Mouse (Mus musculus) bone marrow, adult 2 months (tissue): ENCODE results near the gene Trpm5. TPM values are rescaled to one million over a fixed set of nuclear protein-coding genes. Genes with fewer than 3 reads are reported as not detected.
A peak's percentile ranks its signal among the peaks of the same experiment; 100 is the strongest.

Experiments
- H3K27ac ChIP-seq: fragments of 200-500 bp; 2 replicates; pipeline ENCODE4 v1.5.1; 2012; ENCODE audit warnings: low read depth, mild to moderate bottlenecking, control low read depth, inconsistent platforms, low read length; ENCODE audit not compliant: control insufficient read depth, poor library complexity, insufficient read depth
- H3K4me1 ChIP-seq: fragments of 200-500 bp; 2 replicates; pipeline ENCODE4 v1.6.1; 2011; ENCODE audit warnings: low read length; ENCODE audit not compliant: control insufficient read depth, insufficient read depth
- H3K4me3 ChIP-seq: fragments of 200-500 bp; replicated peaks from 2 replicates; pipeline ENCODE3; 2011; ENCODE audit warnings: mild to moderate bottlenecking, low read depth, low read length, control low read depth; ENCODE audit not compliant: control insufficient read depth
- CTCF ChIP-seq: fragments of 200-500 bp; IDR thresholded peaks from 2 replicates; pipeline ENCODE4 v1.5.1; 2011; ENCODE audit warnings: low read length, control low read depth; ENCODE audit not compliant: control insufficient read depth, insufficient read depth
- POLR2A ChIP-seq: fragments of 200-500 bp; IDR thresholded peaks from 2 replicates; pipeline ENCODE4 v1.6.1; 2011; ENCODE audit warnings: low read depth, mild to moderate bottlenecking, control low read depth, low read length, borderline replicate concordance; ENCODE audit not compliant: control insufficient read depth
- WGBS: fragments of 180-500 bp; shearing (Covaris S2); methylation state at CpG from one replicate; pipeline ENCODE4 v1.1.7; 2018; 5-methylcytosine and 5-hydroxymethylcytosine counted together
- polyA plus RNA-seq: library from polyadenylated mRNA; stranded (reverse); fragments of >200 nt; gene quantifications from 2 replicates; pipeline ENCODE4 v1.2.4, GENCODE M21; 2011; ENCODE audit warnings: low replicate concordance; ENCODE audit not compliant: missing spikeins, insufficient read depth, insufficient read length

The Trpm5 gene
- polyA plus RNA-seq, 1 experiment: not detected

DNA sequence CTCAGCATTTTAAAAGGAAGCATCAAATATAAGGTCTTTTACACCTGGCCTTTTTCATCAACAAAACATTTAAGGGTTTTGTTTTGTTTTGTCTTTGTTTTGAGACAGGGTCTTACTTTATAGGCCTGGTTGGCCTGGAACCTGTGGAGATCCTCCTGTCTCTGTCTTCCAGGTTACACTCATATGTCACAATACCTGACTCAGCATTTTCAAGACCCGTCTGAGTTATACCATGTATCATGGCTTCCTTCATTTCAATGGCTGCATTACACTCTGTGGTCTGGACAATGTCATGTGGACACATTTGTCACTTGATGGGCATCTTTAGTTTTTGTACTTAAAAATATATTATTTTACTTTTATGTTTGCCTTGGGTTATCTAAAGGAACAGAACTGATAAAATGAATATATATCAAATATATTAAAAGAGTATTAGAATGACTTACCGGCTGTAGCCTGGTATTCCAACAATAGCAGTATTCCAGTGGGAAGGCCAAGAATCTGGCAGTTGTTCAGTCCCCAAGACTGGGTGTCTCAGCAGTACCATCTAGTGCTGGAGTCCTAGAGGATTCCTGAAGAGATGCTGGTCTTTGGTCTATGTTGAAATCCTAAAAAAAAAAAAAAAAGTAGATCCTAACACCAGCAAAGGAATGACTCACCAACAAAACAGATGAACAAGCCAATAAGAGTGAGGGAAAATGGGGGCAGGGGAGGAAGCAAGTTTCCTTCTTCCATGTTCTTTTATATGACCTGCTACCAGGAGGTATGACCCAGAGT, 50.2 kb downstream of the Trpm5 start:
- H3K27ac ChIP-seq: no peak overlapping the region
- no peak for TF ChIP-seq POLR2A
- no peak for TF ChIP-seq CTCF
- peaks cover 7% of the 10 kb centered on the region for H3K4me1 ChIP-seq
- 56% methylated on average over 2 of the region's 2 CpGs for WGBS
- no peak overlapping the region for H3K4me3 ChIP-seq

DNA sequence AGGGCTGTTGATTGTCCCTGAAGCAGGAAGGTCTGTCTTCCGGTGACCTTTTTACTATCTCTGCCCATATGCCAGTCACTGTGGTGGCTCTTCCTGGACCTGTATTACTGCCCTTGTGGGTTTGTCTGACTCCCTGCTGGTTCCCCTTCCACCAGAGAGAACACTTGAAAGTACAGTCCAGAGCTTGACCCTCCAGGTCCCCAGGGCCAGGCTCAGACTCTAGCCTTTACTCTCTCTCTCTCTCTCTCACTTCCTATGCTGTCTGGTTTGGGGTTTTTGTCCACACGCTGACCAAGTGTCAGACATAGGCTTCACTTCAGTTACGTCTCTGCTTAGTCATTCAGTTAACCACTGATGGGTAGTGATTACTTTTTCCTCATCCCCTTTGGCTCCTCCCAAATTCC, 51.5 kb downstream of the Trpm5 start:
- Histone ChIP-seq H3K4me1 (peaks cover 11% of the 10 kb centered on the region), H3K27ac (peak overlapping the region; percentile 29; the same call in 1 of the 2 replicates), H3K4me3 (no peak overlapping the region)
- 11% methylated on average over 3 of the region's 3 CpGs for WGBS
- TF ChIP-seq POLR2A: no peak

DNA sequence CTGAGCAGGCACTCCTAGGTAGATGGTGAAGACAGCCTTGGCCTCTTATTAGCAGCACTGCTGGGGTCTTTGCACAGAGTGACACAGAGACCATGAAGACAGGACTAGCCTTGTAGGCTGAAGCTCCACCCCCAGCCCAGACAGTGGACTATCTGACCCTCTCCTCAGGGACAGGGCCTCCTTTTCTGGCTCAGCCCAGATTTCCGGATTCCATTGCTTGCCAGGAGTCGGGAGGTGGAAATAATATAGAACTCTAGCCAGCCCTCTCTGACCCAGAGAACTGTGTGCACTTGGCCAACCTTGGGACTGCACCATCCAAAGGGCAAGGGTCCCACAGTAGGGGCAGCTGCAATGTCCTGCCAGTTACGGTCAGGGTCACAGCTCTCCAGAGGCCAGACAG, 52.4 kb downstream of the Trpm5 start:
- no peak overlapping the region for H3K27ac ChIP-seq
- WGBS: 79% methylated on average over 3 of the region's 3 CpGs
- no peak overlapping the region for H3K4me3 ChIP-seq
- peaks cover 13% of the 10 kb centered on the region for H3K4me1 ChIP-seq
- no peak for TF ChIP-seq POLR2A
- TF ChIP-seq CTCF: no peak

DNA sequence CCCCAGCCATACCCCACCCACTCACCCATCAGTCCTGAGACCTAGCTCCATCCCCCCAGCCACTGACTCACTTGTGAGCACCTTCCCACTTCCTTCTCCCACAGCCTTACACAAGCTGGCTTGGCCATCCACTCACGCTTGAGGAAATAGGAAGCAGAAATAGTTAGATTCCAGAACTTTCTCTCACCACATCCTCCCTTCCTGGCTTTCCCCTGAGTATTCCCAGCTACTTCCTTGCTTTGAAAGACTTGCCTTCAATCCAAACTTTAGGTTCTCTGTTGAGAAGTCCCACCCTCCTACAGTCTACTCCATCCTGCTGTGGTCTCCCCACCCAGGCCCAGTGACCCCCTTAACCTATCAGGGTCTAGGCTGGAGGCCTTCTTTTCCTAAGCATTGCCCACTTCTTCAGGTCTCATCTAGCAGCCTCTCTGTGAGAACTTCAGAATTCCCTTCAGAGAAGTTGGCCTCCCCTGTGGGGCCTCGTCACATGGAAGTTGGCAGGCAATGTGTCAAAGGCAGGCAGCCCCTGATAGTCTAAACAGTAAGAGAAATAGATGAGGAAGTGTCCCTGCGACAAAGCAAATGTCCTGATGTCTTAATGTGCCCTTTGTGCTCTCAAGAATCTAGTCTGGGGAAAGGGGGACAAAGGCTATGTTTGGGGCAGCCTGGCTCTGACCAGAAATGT, 53.2 kb downstream of the Trpm5 start:
- Histone ChIP-seq H3K4me3 (no peak overlapping the region), H3K4me1 (peaks cover 11% of the 10 kb centered on the region), H3K27ac (no peak overlapping the region)
- WGBS: 38% methylated on average over 3 of the region's 3 CpGs
- TF ChIP-seq POLR2A: no peak
- no peak for TF ChIP-seq CTCF

DNA sequence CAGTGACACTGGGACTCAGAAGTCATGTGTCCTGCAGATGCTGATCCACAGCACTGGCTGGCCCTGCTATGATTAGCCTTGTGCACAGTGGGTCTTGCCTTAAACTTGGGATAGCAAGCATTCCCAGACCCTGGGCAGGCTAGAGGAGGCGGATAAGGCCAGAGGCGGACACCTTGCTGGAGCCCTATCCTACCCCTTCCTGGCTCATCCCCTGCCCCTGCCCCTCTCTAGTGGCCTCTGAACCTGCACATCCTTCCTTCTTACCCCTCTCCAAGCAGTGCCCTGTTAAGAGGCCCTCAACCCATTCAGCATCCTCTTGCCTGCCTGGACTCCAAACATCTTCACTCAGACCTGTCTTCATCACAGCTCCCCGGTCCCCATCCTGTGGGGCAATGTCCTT, 53.9 kb downstream of the Trpm5 start:
- Histone ChIP-seq H3K4me1 (peaks cover 10% of the 10 kb centered on the region), H3K4me3 (no peak overlapping the region), H3K27ac (no peak overlapping the region)
- WGBS: 91% methylated on average over 3 of the region's 3 CpGs
- TF ChIP-seq POLR2A (no peak), CTCF (no peak)

DNA sequence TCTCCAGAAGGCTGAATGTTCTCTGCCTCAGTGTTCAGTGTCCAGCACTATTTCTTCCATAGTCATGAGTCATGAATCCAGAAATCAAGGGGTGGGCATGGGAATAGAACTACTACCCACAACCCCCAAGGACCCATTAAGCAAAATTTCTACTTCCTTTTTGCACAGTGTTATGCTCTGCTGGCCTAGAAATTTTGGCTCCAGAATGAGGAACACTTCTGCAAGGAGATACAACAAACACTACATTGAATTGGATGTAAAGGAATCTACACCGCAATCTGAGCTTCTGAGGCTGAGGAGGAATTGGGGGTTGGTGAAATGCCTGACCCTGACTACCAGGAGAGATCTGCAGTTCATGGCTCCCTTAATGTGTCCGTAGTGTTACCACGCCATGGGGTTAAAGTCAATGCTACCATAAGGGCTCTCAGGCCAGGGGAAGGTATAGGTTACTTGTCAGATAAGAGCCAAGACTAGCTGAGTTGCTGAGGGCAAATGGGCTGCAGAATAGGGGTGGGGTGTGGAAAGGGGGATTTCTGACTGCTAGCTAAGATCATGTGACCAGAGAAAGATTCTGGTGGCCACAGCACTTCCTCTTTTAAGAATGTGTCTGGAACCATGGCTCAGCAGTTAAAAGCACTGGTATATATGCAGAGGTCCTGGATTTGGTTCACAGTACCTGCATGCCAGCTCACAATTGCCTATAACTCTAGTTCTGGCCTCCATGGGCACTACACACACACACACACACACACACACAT, 56.1 kb downstream of the Trpm5 start:
- Histone ChIP-seq H3K4me1 (peaks cover 9% of the 10 kb centered on the region), H3K4me3 (no peak overlapping the region), H3K27ac (peak overlapping the region; percentile 16; the same call in 1 of the 2 replicates)
- WGBS: 34% methylated on average over 3 of the region's 3 CpGs
- TF ChIP-seq POLR2A: no peak
- no peak for TF ChIP-seq CTCF

DNA sequence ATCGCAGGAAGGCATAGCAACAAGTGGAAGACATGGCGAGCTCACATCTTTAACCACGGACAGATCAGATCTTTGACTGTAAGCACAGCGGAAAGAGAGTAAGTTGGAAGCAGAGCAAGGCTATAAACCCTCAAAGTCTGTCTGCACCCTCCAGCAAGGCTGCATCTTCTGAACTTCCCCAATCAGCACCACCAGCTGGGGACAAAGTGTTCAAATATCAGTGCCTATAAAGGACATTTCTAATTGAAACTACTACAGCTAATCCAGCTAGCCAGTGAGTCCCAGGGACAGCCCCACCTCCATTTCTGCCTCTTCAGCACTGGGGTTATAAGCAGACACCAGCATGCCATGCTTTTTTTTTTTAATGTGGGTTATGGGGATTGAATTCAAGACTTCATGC, 57.1 kb downstream of the Trpm5 start:
- H3K4me1 ChIP-seq: peaks cover 7% of the 10 kb centered on the region
- no peak overlapping the region for H3K4me3 ChIP-seq
- H3K27ac ChIP-seq: no peak overlapping the region
- 55% methylated on average over 4 of the region's 4 CpGs for WGBS
- TF ChIP-seq POLR2A (no peak), CTCF (no peak)

DNA sequence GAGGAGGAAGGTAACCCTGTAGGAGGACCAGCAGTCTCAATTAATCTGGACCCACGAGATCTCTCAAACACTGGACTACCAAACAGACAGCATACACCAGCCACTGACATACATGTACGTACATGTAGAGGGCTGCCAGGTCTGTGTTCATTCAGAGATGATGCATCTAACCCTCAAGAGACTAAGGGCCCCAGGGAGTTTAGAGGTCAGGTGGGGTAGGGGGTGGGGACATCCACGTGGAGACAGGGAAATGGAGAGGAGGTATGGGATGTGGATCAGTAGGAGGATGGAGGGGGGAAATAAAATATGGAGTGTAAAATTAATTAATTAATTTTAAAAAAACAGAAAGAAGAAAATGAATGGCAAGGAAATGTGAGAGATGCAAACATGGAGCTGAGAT, 57.7 kb downstream of the Trpm5 start:
- no peak for TF ChIP-seq CTCF
- no peak for TF ChIP-seq POLR2A
- H3K4me3 ChIP-seq: no peak overlapping the region
- H3K27ac ChIP-seq: no peak overlapping the region
- H3K4me1 ChIP-seq: peaks cover 7% of the 10 kb centered on the region
- WGBS: 71% methylated on average over 3 of the region's 3 CpGs
